Mouse (Mus musculus): ENCODE measurements around the gene Zbtb12. TPM values are rescaled to one million over a fixed set of nuclear protein-coding genes. Genes with fewer than 3 reads are reported as not detected.

Gene Zbtb12
- polyA plus RNA-seq, 1 experiment from 2014 or later = 2.3 TPM

GRCm38 (mm10) chr17:34861704-34862415, 17.4 kb upstream of the Zbtb12 start:
- ATAC-seq (ENCODE audit: low read depth) = no peak
- peaks cover 2% of the 10 kb centered on the region; the same call in 1 of the 2 replicates for H3K36me3 ChIP-seq (ENCODE audit: control insufficient read depth, insufficient read depth, low read length)
- 63% methylated on average over 13 of the region's 13 CpGs for WGBS
- H3K9me3 ChIP-seq (ENCODE audit: control insufficient read depth, low read length) = no peaks in the 10 kb centered on the region
- no peaks in the 10 kb centered on the region for H3K4me1 ChIP-seq (ENCODE audit: control insufficient read depth, insufficient read depth, low read length)
- no peaks in the 10 kb centered on the region for H3K27me3 ChIP-seq (ENCODE audit: control insufficient read depth, insufficient read depth, low read length)
- H3K4me2 ChIP-seq (ENCODE audit: low read depth, low read length) = no peak overlapping the region
- H3K27ac ChIP-seq (ENCODE audit: low read depth, low read length) = no peak overlapping the region
- H3K9ac ChIP-seq (replicated peaks; ENCODE audit: low read depth, low read length) = no peak overlapping the region
- no peak overlapping the region for H3K4me3 ChIP-seq (ENCODE audit: low read depth, low read length)

- no peak; the same call in 1 of the 2 replicates for ATAC-seq (ENCODE audit: low read depth)
- Histone ChIP-seq H3K27me3 (ENCODE audit: control insufficient read depth, insufficient read depth, low read length) (no peaks in the 10 kb centered on the region), H3K9me3 (ENCODE audit: control insufficient read depth, low read length) (no peaks in the 10 kb centered on the region), H3K9ac (replicated peaks; ENCODE audit: low read depth, low read length) (no peak within 1 kb of the TSS), H3K27ac (ENCODE audit: low read depth, low read length) (no peak within 1 kb of the TSS; the same call in 1 of the 2 replicates), H3K4me2 (ENCODE audit: low read depth, low read length) (no peak within 1 kb of the TSS), H3K4me3 (ENCODE audit: low read depth, low read length) (no peak within 1 kb of the TSS), H3K4me1 (ENCODE audit: control insufficient read depth, insufficient read depth, low read length) (no peaks in the 10 kb centered on the region), H3K36me3 (ENCODE audit: control insufficient read depth, insufficient read depth, low read length) (no peaks in the 10 kb centered on the region)
- 63% methylated on average over 8 of the region's 8 CpGs for WGBS
These were observed 16.7 kb upstream of the Zbtb12 start, which contains the start of gene Cfb for GRCm38 (mm10) chr17:34862416-34863081. Gene Cfb, minus strand, starts transcription at chr17:34862518.

GRCm38 (mm10) chr17:34865981-34866380, 13.3 kb upstream of the Zbtb12 start:
- no peak for ATAC-seq (ENCODE audit: low read depth)
- WGBS = 69% methylated on average over 7 of the region's 7 CpGs

GRCm38 (mm10) chr17:34874321-34874720, 5.0 kb upstream of the Zbtb12 start:
- Histone ChIP-seq H3K36me3 (ENCODE audit: control insufficient read depth, insufficient read depth, low read length) (no peaks in the 10 kb centered on the region), H3K9ac (replicated peaks; ENCODE audit: low read depth, low read length) (no peak overlapping the region), H3K4me1 (ENCODE audit: control insufficient read depth, insufficient read depth, low read length) (no peaks in the 10 kb centered on the region), H3K4me2 (ENCODE audit: low read depth, low read length) (no peak overlapping the region), H3K9me3 (ENCODE audit: control insufficient read depth, low read length) (no peaks in the 10 kb centered on the region), H3K4me3 (ENCODE audit: low read depth, low read length) (no peak overlapping the region), H3K27me3 (ENCODE audit: control insufficient read depth, insufficient read depth, low read length) (no peaks in the 10 kb centered on the region), H3K27ac (ENCODE audit: low read depth, low read length) (no peak overlapping the region)
- WGBS = 94% methylated on average over 6 of the region's 6 CpGs
- ATAC-seq (ENCODE audit: low read depth) = no peak

More at GRCm38 (mm10) chr17:34865981-34866380, 13.3 kb upstream of the Zbtb12 start:
- Histone ChIP-seq H3K4me2 (ENCODE audit: low read depth, low read length) (no peak overlapping the region), H3K4me1 (ENCODE audit: control insufficient read depth, insufficient read depth, low read length) (no peaks in the 10 kb centered on the region), H3K4me3 (ENCODE audit: low read depth, low read length) (no peak overlapping the region), H3K9me3 (ENCODE audit: control insufficient read depth, low read length) (no peaks in the 10 kb centered on the region), H3K36me3 (ENCODE audit: control insufficient read depth, insufficient read depth, low read length) (no peaks in the 10 kb centered on the region), H3K27ac (ENCODE audit: low read depth, low read length) (no peak overlapping the region), H3K9ac (replicated peaks; ENCODE audit: low read depth, low read length) (no peak overlapping the region), H3K27me3 (ENCODE audit: control insufficient read depth, insufficient read depth, low read length) (no peaks in the 10 kb centered on the region)

GRCm38 (mm10) chr17:34881166-34881565, 1.9 kb downstream of the Zbtb12 start:
- no peak overlapping the region for H3K27ac ChIP-seq (ENCODE audit: low read depth, low read length)
- 0 out of 2 replicates have a peak, but pooled peaks cover 4% of the 10 kb centered on the region for H3K27me3 ChIP-seq (ENCODE audit: control insufficient read depth, insufficient read depth, low read length)
- H3K4me2 ChIP-seq (ENCODE audit: low read depth, low read length) = no peak overlapping the region
- no peak for ATAC-seq (ENCODE audit: low read depth)
- no peak overlapping the region for H3K9ac ChIP-seq (replicated peaks; ENCODE audit: low read depth, low read length)
- no peaks in the 10 kb centered on the region for H3K36me3 ChIP-seq (ENCODE audit: control insufficient read depth, insufficient read depth, low read length)
- no peak overlapping the region for H3K4me3 ChIP-seq (ENCODE audit: low read depth, low read length)
- H3K9me3 ChIP-seq (ENCODE audit: control insufficient read depth, low read length) = no peaks in the 10 kb centered on the region
- H3K4me1 ChIP-seq (ENCODE audit: control insufficient read depth, insufficient read depth, low read length) = no peaks in the 10 kb centered on the region

- Histone ChIP-seq H3K9me3 (ENCODE audit: control insufficient read depth, low read length) (no peaks in the 10 kb centered on the region), H3K9ac (replicated peaks; ENCODE audit: low read depth, low read length) (no peak within 1 kb of the TSS), H3K4me3 (ENCODE audit: low read depth, low read length) (no peak within 1 kb of the TSS), H3K4me1 (ENCODE audit: control insufficient read depth, insufficient read depth, low read length) (no peaks in the 10 kb centered on the region), H3K27me3 (ENCODE audit: control insufficient read depth, insufficient read depth, low read length) (0 out of 2 replicates have a peak, but pooled peaks cover 4% of the 10 kb centered on the region), H3K36me3 (ENCODE audit: control insufficient read depth, insufficient read depth, low read length) (no peaks in the 10 kb centered on the region), H3K4me2 (ENCODE audit: low read depth, low read length) (no peak within 1 kb of the TSS), H3K27ac (ENCODE audit: low read depth, low read length) (no peak within 1 kb of the TSS)
- 15% methylated on average over 15 of the region's 15 CpGs for WGBS
- no peak for ATAC-seq (ENCODE audit: low read depth)
These were observed 2.5 kb downstream of the Zbtb12 start, which contains the start of gene Gm20547 for GRCm38 (mm10) chr17:34881683-34882310. Gene Gm20547, minus strand, starts transcription at chr17:34882042.

GRCm38 (mm10) chr17:34883332-34883731, 4.0 kb downstream of the Zbtb12 start:
- H3K4me1 ChIP-seq (ENCODE audit: control insufficient read depth, insufficient read depth, low read length) = no peaks in the 10 kb centered on the region
- 58% methylated on average over 3 of the region's 3 CpGs for WGBS
- H3K9ac ChIP-seq (replicated peaks; ENCODE audit: low read depth, low read length) = no peak overlapping the region
- H3K27ac ChIP-seq (ENCODE audit: low read depth, low read length) = no peak overlapping the region
- ATAC-seq (ENCODE audit: low read depth) = no peak
- H3K27me3 ChIP-seq (ENCODE audit: control insufficient read depth, insufficient read depth, low read length) = 0 out of 2 replicates have a peak, but pooled peaks cover 4% of the 10 kb centered on the region
- no peaks in the 10 kb centered on the region for H3K9me3 ChIP-seq (ENCODE audit: control insufficient read depth, low read length)
- no peak overlapping the region for H3K4me3 ChIP-seq (ENCODE audit: low read depth, low read length)
- H3K36me3 ChIP-seq (ENCODE audit: control insufficient read depth, insufficient read depth, low read length) = no peaks in the 10 kb centered on the region
- H3K4me2 ChIP-seq (ENCODE audit: low read depth, low read length) = no peak overlapping the region

- 91% methylated on average over 6 of the region's 6 CpGs for WGBS
- Histone ChIP-seq H3K4me3 (ENCODE audit: low read depth, low read length) (no peak overlapping the region), H3K9me3 (ENCODE audit: control insufficient read depth, low read length) (no peaks in the 10 kb centered on the region), H3K9ac (replicated peaks; ENCODE audit: low read depth, low read length) (no peak overlapping the region), H3K4me2 (ENCODE audit: low read depth, low read length) (no peak overlapping the region), H3K4me1 (ENCODE audit: control insufficient read depth, insufficient read depth, low read length) (no peaks in the 10 kb centered on the region), H3K27ac (ENCODE audit: low read depth, low read length) (no peak overlapping the region), H3K27me3 (ENCODE audit: control insufficient read depth, insufficient read depth, low read length) (0 out of 2 replicates have a peak, but pooled peaks cover 4% of the 10 kb centered on the region), H3K36me3 (ENCODE audit: control insufficient read depth, insufficient read depth, low read length) (no peaks in the 10 kb centered on the region)
- no peak for ATAC-seq (ENCODE audit: low read depth)
These were observed 5.4 kb downstream of the Zbtb12 start for GRCm38 (mm10) chr17:34884704-34885103.

GRCm38 (mm10) chr17:34885615-34886014, 6.3 kb downstream of the Zbtb12 start:
- Histone ChIP-seq H3K4me1 (ENCODE audit: control insufficient read depth, insufficient read depth, low read length) (no peaks in the 10 kb centered on the region), H3K4me3 (ENCODE audit: low read depth, low read length) (no peak overlapping the region), H3K36me3 (ENCODE audit: control insufficient read depth, insufficient read depth, low read length) (no peaks in the 10 kb centered on the region), H3K4me2 (ENCODE audit: low read depth, low read length) (no peak overlapping the region), H3K9me3 (ENCODE audit: control insufficient read depth, low read length) (no peaks in the 10 kb centered on the region), H3K27me3 (ENCODE audit: control insufficient read depth, insufficient read depth, low read length) (0 out of 2 replicates have a peak, but pooled peaks cover 4% of the 10 kb centered on the region), H3K27ac (ENCODE audit: low read depth, low read length) (no peak overlapping the region), H3K9ac (replicated peaks; ENCODE audit: low read depth, low read length) (no peak overlapping the region)
- WGBS = 93% methylated on average over 3 of the region's 3 CpGs
- ATAC-seq (ENCODE audit: low read depth) = no peak

Data from neural tube, embryonic 14.5 days (tissue).